Mouse (Mus musculus) forebrain, embryonic 10.5 days (tissue): ENCODE measurements around the gene Rora. TPM values are rescaled to one million over a fixed set of nuclear protein-coding genes. Genes with fewer than 3 reads are reported as not detected.

Source experiments
- DNase-seq: peaks from one replicate; pipeline ENCODE4 v3.0.0-alpha.2; 2017; ENCODE audit warnings: low spot score; ENCODE audit errors: extremely low spot score
- H3K27ac ChIP-seq: fragments of 300-500 bp; sonication (generic); 2 replicates; pipeline ENCODE4 v1.5.1; 2016; ENCODE audit warnings: mild to moderate bottlenecking
- H3K27me3 ChIP-seq: fragments of 300-500 bp; sonication (generic); 2 replicates; pipeline ENCODE4 v1.6.1; 2016; ENCODE audit warnings: mild to moderate bottlenecking; ENCODE audit not compliant: poor library complexity, severe bottlenecking
- H3K36me3 ChIP-seq: fragments of 300-500 bp; sonication (generic); replicated peaks from 2 replicates; pipeline ENCODE4 v1.6.1; 2016; ENCODE audit warnings: mild to moderate bottlenecking, moderate library complexity
- H3K4me1 ChIP-seq: fragments of 300-500 bp; sonication (generic); 2 replicates; pipeline ENCODE4 v1.6.1; 2016
- H3K4me3 ChIP-seq: fragments of 300-500 bp; sonication (generic); 2 replicates; pipeline ENCODE4 v1.5.1; 2016; ENCODE audit warnings: mild to moderate bottlenecking, moderate library complexity
- H3K9me3 ChIP-seq: fragments of 300-500 bp; sonication (generic); 2 replicates; pipeline ENCODE4 v1.6.1; 2016; ENCODE audit warnings: mild to moderate bottlenecking, moderate library complexity
- WGBS: fragments of 180-500 bp; shearing (Covaris S2); methylation state at CpG from one replicate; pipeline ENCODE4 v1.1.7; 2016; 5-methylcytosine and 5-hydroxymethylcytosine counted together
- polyA plus RNA-seq: library from polyadenylated mRNA; unstranded; fragments of >200 nt; fragmentation: Nextera tagmentation; extraction: Ambion mirVana; gene quantifications from 2 replicates; pipeline ENCODE4 v1.2.1, GENCODE M21; 2016

Gene Rora
- polyA plus RNA-seq, 1 experiment from 2014 or later, result 5.6 TPM

DNA sequence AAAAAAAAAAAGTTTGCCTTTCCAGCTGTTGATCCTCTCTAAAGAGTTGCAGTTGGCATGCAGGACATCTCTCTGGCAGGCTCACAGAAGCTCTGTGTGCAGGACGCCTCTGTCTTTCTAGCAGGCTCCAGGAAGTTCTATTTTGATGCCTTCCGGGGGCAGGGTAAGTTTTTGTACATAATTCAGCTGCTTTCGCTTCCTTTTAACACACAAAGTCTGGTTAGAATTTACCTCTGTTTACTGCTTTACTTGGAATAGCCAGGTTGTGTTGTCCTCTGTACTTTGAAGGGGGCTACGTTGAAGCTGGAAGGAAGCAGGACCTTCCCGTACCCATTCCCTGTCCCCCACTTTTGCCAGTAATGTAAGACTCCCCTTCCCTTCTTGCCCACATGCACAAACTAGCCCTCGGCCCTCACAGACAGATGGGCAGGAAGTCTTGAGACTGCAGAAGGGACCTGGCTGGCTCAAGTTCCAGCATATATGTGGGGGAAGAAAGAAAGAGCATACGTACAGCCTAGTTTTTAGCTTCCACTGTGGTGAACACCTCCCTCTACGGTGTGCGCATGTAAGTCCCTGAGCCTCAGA lies 231.0 kb downstream of the Rora start:
- H3K27me3 ChIP-seq, result peaks cover 33% of the 10 kb centered on the region; the same call in 1 of the 2 replicates
- no peak overlapping the region for H3K27ac ChIP-seq
- no peak for DNase-seq
- no peak overlapping the region for H3K4me3 ChIP-seq
- H3K9me3 ChIP-seq, result no peaks in the 10 kb centered on the region
- H3K36me3 ChIP-seq, result no peaks in the 10 kb centered on the region
- 83% methylated on average over 9 of the region's 9 CpGs for WGBS
- H3K4me1 ChIP-seq, result peaks cover 53% of the 10 kb centered on the region

GRCm38 (mm10) chr9:68888670-68889069 lies 235.1 kb downstream of the Rora start:
- Histone ChIP-seq H3K4me3 (no peak overlapping the region), H3K27me3 (peaks cover 12% of the 10 kb centered on the region; the same call in 1 of the 2 replicates), H3K27ac (no peak overlapping the region), H3K9me3 (no peaks in the 10 kb centered on the region), H3K36me3 (no peaks in the 10 kb centered on the region), H3K4me1 (peaks cover 15% of the 10 kb centered on the region)
- 66% methylated on average over 8 of the region's 8 CpGs for WGBS
- DNase-seq, result no peak

- H3K27ac ChIP-seq, result no peak overlapping the region
- H3K9me3 ChIP-seq, result no peaks in the 10 kb centered on the region
- WGBS, result 82% methylated on average over 11 of the region's 11 CpGs
- no peaks in the 10 kb centered on the region for H3K36me3 ChIP-seq
- H3K4me1 ChIP-seq, result peaks cover 13% of the 10 kb centered on the region
- no peak overlapping the region for H3K4me3 ChIP-seq
- no peaks in the 10 kb centered on the region for H3K27me3 ChIP-seq
- DNase-seq, result no peak
Measured at GRCm38 (mm10) chr9:68891431-68891830, 237.8 kb downstream of the Rora start.

- Histone ChIP-seq H3K4me3 (no peak overlapping the region), H3K27ac (no peak overlapping the region), H3K4me1 (peaks cover 13% of the 10 kb centered on the region), H3K36me3 (no peaks in the 10 kb centered on the region), H3K27me3 (no peaks in the 10 kb centered on the region), H3K9me3 (no peaks in the 10 kb centered on the region)
- WGBS, result 96% methylated on average over 4 of the region's 4 CpGs
- no peak for DNase-seq
Measured at GRCm38 (mm10) chr9:68892356-68892755, 238.8 kb downstream of the Rora start.

DNA sequence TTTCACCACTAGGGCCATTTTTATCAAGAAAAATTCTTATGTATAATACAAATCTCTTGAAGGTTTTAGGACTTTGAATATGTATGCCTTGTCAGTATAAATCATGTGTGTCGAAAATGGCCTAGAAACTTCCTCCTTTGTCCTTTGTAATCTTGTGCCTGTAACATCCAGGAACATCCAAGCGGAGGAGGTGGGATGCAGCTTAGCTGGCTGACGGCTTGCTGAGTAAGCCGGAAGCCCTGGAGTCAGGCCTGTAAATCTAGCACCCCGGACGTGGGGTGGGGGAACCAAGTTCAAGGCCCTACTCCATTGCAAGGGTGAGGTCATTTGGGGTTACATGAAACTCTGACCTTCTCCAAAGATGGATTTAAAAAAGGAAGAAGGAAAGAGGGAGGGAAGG lies 239.3 kb downstream of the Rora start:
- Histone ChIP-seq H3K27me3 (no peaks in the 10 kb centered on the region), H3K4me1 (peaks cover 13% of the 10 kb centered on the region), H3K27ac (no peak overlapping the region), H3K9me3 (no peaks in the 10 kb centered on the region), H3K36me3 (no peaks in the 10 kb centered on the region), H3K4me3 (no peak overlapping the region)
- 84% methylated on average over 6 of the region's 6 CpGs for WGBS
- no peak for DNase-seq

- Histone ChIP-seq H3K4me1 (0 out of 2 replicates have a peak, but pooled peaks cover 8% of the 10 kb centered on the region), H3K27me3 (no peaks in the 10 kb centered on the region), H3K9me3 (no peaks in the 10 kb centered on the region), H3K27ac (no peak overlapping the region), H3K4me3 (no peak overlapping the region), H3K36me3 (no peaks in the 10 kb centered on the region)
- DNase-seq, result no peak
- 83% methylated on average over 6 of the region's 6 CpGs for WGBS
Measured at GRCm38 (mm10) chr9:68898286-68898685, 244.7 kb downstream of the Rora start.

- Histone ChIP-seq H3K4me3 (no peak overlapping the region), H3K4me1 (0 out of 2 replicates have a peak, but pooled peaks cover 6% of the 10 kb centered on the region), H3K9me3 (no peaks in the 10 kb centered on the region), H3K27me3 (peaks cover 2% of the 10 kb centered on the region), H3K27ac (no peak overlapping the region), H3K36me3 (no peaks in the 10 kb centered on the region)
- no peak for DNase-seq
- 89% methylated on average over 5 of the region's 5 CpGs for WGBS
Measured at GRCm38 (mm10) chr9:68899525-68900222, 246.1 kb downstream of the Rora start.

DNA sequence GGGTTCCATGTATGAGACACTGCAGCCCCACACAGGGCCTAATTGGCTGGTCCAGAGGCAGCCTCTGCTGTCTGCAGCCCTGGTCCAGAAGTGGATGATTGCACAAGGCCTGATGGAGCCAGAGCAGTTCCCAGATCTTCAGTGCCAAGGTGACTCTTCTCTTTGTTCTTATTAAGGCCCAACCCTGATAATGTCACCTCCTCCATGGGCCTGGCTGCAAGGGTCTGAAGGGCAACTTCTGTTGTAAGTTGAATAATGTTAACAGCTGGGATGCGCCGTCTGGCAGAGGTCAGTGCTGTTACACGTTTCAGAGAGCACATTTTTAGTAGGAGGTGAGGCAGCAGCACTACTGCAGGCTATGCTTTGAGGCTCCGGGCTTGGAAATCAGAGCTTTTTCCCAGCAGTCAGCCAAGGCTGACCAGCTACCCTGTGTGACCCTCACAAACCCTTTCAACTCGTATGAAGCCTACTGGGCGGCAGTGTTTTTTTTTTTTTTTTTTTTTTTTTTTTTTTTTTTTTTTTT lies 252.8 kb downstream of the Rora start:
- Histone ChIP-seq H3K27ac (no peak overlapping the region), H3K4me3 (no peak overlapping the region), H3K36me3 (no peaks in the 10 kb centered on the region), H3K4me1 (no peaks in the 10 kb centered on the region; the same call in 1 of the 2 replicates), H3K9me3 (no peaks in the 10 kb centered on the region), H3K27me3 (peaks cover 6% of the 10 kb centered on the region)
- WGBS, result 68% methylated on average over 6 of the region's 6 CpGs
- no peak for DNase-seq

- WGBS, result 57% methylated on average over 8 of the region's 8 CpGs
- Histone ChIP-seq H3K36me3 (no peaks in the 10 kb centered on the region), H3K4me1 (peaks cover 12% of the 10 kb centered on the region), H3K27me3 (no peaks in the 10 kb centered on the region; the same call in 1 of the 2 replicates), H3K27ac (no peak overlapping the region), H3K4me3 (no peak overlapping the region), H3K9me3 (no peaks in the 10 kb centered on the region)
- DNase-seq, result no peak
Measured at GRCm38 (mm10) chr9:68912483-68913151, 259.0 kb downstream of the Rora start.

DNA sequence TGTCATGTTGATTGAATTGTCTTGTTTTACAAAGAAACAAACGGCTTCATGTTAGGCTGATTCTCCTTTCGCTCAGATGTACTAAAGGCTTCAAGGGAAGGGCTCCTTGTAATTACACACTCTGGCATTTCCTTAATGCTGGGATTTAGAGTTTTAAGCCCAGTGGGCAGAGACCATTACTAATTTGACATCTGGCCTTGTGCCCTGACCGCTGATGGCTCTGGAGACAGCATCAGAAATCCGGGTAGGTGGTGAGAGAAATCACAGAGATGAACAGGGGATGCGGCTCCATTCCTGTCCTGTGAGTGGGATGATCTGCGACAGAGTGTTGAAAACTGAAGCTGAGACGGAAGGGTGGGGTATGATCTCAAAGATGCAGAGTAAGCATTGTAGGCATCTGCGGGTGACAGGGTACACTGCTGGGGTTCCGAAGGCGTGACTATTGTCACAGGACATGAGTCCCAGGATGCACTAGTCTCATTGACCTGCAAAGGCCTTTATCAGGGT lies 259.7 kb downstream of the Rora start:
- DNase-seq, result no peak
- Histone ChIP-seq H3K4me3 (no peak overlapping the region), H3K9me3 (no peaks in the 10 kb centered on the region), H3K36me3 (no peaks in the 10 kb centered on the region), H3K27me3 (no peaks in the 10 kb centered on the region; the same call in 1 of the 2 replicates), H3K27ac (no peak overlapping the region), H3K4me1 (peaks cover 12% of the 10 kb centered on the region)
- 63% methylated on average over 10 of the region's 10 CpGs for WGBS

DNA sequence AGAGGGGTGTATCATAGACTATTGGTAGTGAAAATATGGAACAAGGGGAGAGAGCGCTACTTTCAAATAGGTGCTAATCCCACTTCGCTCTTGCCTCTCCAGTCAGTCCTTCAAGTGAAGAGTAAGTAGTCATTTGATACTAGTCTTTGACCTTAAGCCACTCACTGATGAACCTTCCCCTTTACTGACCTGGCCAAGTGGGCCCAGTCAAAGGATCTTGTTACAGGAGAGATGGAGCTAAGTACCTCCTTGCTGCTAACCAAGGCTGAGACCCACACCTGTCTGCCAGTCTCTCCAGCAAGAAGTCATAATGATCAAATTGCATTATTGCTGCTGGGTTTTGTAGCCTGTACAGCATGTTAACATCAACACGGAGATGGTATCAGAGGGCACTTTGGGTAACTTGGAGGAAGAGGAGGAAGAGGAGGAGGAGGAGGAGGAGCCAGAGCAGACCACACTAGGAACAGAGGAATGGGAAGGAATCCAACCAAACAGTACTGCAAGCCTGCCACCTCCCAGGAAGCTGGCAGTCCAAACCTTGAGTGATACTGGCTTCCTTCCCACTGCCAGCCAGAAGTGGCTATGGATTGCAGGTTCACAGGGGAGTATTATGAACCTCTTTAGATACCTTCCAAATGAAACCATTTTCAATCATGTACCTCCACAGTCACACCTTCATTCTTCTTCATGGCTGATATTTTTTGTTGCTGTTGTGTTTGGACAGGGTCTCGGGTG lies 261.1 kb downstream of the Rora start:
- no peak overlapping the region for H3K27ac ChIP-seq
- H3K27me3 ChIP-seq, result no peaks in the 10 kb centered on the region; the same call in 1 of the 2 replicates
- H3K4me1 ChIP-seq, result peaks cover 12% of the 10 kb centered on the region
- no peak for DNase-seq
- H3K4me3 ChIP-seq, result no peak overlapping the region
- H3K9me3 ChIP-seq, result no peaks in the 10 kb centered on the region
- no peaks in the 10 kb centered on the region for H3K36me3 ChIP-seq
- WGBS, result 89% methylated on average over 4 of the region's 4 CpGs

- no peaks in the 10 kb centered on the region; the same call in 1 of the 2 replicates for H3K27me3 ChIP-seq
- peaks cover 12% of the 10 kb centered on the region for H3K4me1 ChIP-seq
- H3K4me3 ChIP-seq, result no peak overlapping the region
- WGBS, result 82% methylated on average over 1 of the region's 1 CpGs
- H3K27ac ChIP-seq, result no peak overlapping the region
- H3K9me3 ChIP-seq, result no peaks in the 10 kb centered on the region
- DNase-seq, result no peak
- no peaks in the 10 kb centered on the region for H3K36me3 ChIP-seq
Measured at GRCm38 (mm10) chr9:68916741-68917140, 263.2 kb downstream of the Rora start.
